Mouse (Mus musculus) liver, adult (tissue): Measurements from ENCODE around the gene Snapc1.

Source experiments
- GATA4 ChIP-seq: IDR thresholded peaks from 2 replicates; pipeline ENCODE4 v1.6.1; 2014; ENCODE audit warnings: mild to moderate bottlenecking, low read length; ENCODE audit not compliant: insufficient replicate concordance

The Snapc1 gene

GRCm38 (mm10) chr12:74024912-74025311, 60.6 kb downstream of the Snapc1 start:
- TF ChIP-seq GATA4: no peak
